ENCODE assay signal across 8 mouse cellular contexts in the genomic region with DNA sequence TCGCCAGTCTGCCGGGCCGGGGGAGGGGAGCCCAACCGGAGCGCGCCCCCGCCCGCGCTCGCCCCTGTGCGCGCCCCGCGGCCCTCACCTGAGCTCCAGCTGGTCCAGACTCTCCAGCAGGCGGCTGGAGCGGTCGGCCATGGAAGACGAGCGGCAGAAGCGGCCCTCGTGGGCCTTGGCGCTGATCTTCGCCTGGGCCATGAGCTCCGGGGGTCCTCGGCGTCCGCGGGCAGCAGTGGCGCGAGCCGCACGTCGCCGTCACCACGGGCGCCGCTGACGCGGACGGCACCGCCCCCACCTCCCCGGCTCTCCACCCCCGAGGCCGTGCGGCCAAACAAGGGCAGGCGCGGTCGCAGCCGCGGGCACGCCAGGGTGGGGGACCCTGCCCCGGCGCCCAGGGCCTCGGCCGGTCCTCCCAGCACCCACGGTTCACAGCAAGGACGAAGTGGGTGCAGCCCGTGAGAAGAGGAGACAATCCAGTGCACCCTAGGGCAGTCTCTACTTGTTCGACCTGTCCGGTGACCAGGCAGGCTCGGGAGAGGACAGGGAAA. TPM values are rescaled to one million over a fixed set of nuclear protein-coding genes. Genes with fewer than 3 reads are reported as not detected.
DNase-seq lines count a peak whose midpoint lies in the region; ATAC-seq and TF ChIP-seq lines count a peak whose summit lies in the region.

Bag2 (minus strand) TSS at position 305 of the 551 bp plus-strand sequence.

- peak within 1 kb of the TSS; percentile 69 for H3K4me3 ChIP-seq in hindbrain, embryonic 13.5 days

- no peak for DNase-seq in Patski (ENCODE audit: low read depth, low spot score)
- peak; percentile 73 to 78 for DNase-seq in cerebellum, postnatal 10 days
- peak; percentile 58 for DNase-seq in frontal cortex, postnatal 36 days (ENCODE audit: low spot score in 2 of 2)
- DNase-seq in left cerebral cortex, postnatal 14 days (ENCODE audit: low spot score in 2 of 2), result peak in 1 of 2 experiments; percentile 55
- DNase-seq in right cerebral cortex, postnatal 25 days, result peak; percentile 70
- DNase-seq in urinary bladder, postnatal 4 days (ENCODE audit: low spot score in 2 of 2), result peak; percentile 68 to 73

- ATAC-seq in Patski, result peak; percentile 52
- ATAC-seq in hindbrain, embryonic 13.5 days (ENCODE audit: low FRiP score), result peak; percentile 89
- peak; percentile 60 for ATAC-seq in megakaryocyte progenitor cell, adult 5-6 weeks (replicated peaks; ENCODE audit: poor library complexity)

- peak within 1 kb of the TSS; percentile 85 for H3K9ac ChIP-seq in hindbrain, embryonic 13.5 days

- peak within 1 kb of the TSS; percentile 98 for H3K4me2 ChIP-seq in hindbrain, embryonic 13.5 days

- no peaks in the 10 kb centered on the region for H3K9me3 ChIP-seq in hindbrain, embryonic 13.5 days

- intact Hi-C loops in left cerebral cortex, postnatal 14 days (cut with DNase I), result no loop called here

- peaks cover 14% of the 10 kb centered on the region for H3K36me3 ChIP-seq in hindbrain, embryonic 13.5 days

- H3K4me1 ChIP-seq in hindbrain, embryonic 13.5 days (replicated peaks), result peaks cover 23% of the 10 kb centered on the region

- H3K27me3 ChIP-seq in Patski, result no peaks in the 10 kb centered on the region
- no peaks in the 10 kb centered on the region for H3K27me3 ChIP-seq in hindbrain, embryonic 13.5 days

- peak within 1 kb of the TSS; percentile 70 for H3K27ac ChIP-seq in hindbrain, embryonic 13.5 days

- under 1% methylated on average over 57 of the region's 61 CpGs for WGBS in hindbrain, embryonic 13.5 days

- in situ Hi-C loops in Patski (cut with MboI; ENCODE audit: low pct_unique_long_range_greater_than_20kb), result loop anchor here (25.0 kb wide), 1 partner anchor 1080 kb away; the partner anchor contains the start of genes Fam168b and Plekhb2

- CTCF ChIA-PET in Patski (lab: Charles Lee), result interaction anchor here (1.3 to 1.5 kb wide), 2 partner anchors 13 to 15 kb away, joined by 3 to 6 read pairs; no protein-coding TSS in a partner anchor

- POLR2A ChIA-PET in Patski (lab: Charles Lee), result no interaction called here

- TF ChIP-seq CTCF in Patski (IDR thresholded peaks at IDR 0.05), result no peak

RNA-seq across cellular contexts. Expression of gene Bag2, which starts in this region (rescaled TPM):
- 194 TPM for polyA plus RNA-seq in Patski (2021)
- 17.8 and 17.9 TPM in 2 replicates for polyA plus RNA-seq in hindbrain, embryonic 13.5 days (2015; fragmentation: Nextera tagmentation; extraction: Ambion mirVana)
- 10 to 100 TPM; 16.5 to 17.2 TPM for total RNA-seq in left cerebral cortex, postnatal 14 days (2021)
- 26.9 and 37.3 TPM in 2 replicates for total RNA-seq in megakaryocyte progenitor cell, adult 5-6 weeks (2015)
- 26.0 and 26.3 TPM in 2 replicates for total RNA-seq in megakaryocyte progenitor cell, adult 5-6 weeks (2017)

Comparison
In these comparisons a context has a peak if more than half of its experiments do, and no peak if none do; other contexts are left out.
1. RNA of gene Bag2 (polyA plus RNA-seq): 194 TPM in Patski (single experiment); 17.8 to 17.9 TPM in hindbrain, embryonic 13.5 days; every median in the first group is over 10 times any median in the second.
2. Peak in every context shown above with its lines, with median percentiles within 50 percentile points of each other: ATAC-seq.